Mouse (Mus musculus) intestine, postnatal 0 days (tissue): ENCODE data around the gene Fxyd3. TPM values are rescaled to one million over a fixed set of nuclear protein-coding genes. Genes with fewer than 3 reads are reported as not detected.

Experiments
- ATAC-seq: fragments of 200-750 bp; cut with Nextera tagmentation; 2 replicates; pipeline ENCODE4 v1.8.0; 2017; ENCODE audit warnings: mild to moderate bottlenecking, moderate TSS enrichment, moderate library complexity
- H3K27ac ChIP-seq: fragments of 300-500 bp; sonication (generic); 2 replicates; pipeline ENCODE4 v1.5.1; 2014; ENCODE audit warnings: mild to moderate bottlenecking, low read depth, low read length, moderate library complexity
- H3K27me3 ChIP-seq: fragments of 300-500 bp; sonication (generic); replicated peaks from 2 replicates; pipeline ENCODE4 v1.6.1; 2014; ENCODE audit warnings: low read length, mixed read lengths; ENCODE audit not compliant: control insufficient read depth, insufficient read depth
- H3K36me3 ChIP-seq: fragments of 300-500 bp; sonication (generic); 2 replicates; pipeline ENCODE4 v1.6.1; 2014; ENCODE audit warnings: mild to moderate bottlenecking, moderate library complexity; ENCODE audit not compliant: control insufficient read depth, insufficient read depth
- H3K4me1 ChIP-seq: fragments of 300-500 bp; sonication (generic); replicated peaks from 2 replicates; pipeline ENCODE4 v1.6.1; 2014; ENCODE audit warnings: antibody characterized with exemption, low read length, mixed read lengths; ENCODE audit not compliant: control insufficient read depth, insufficient read depth
- H3K4me2 ChIP-seq: fragments of 300-500 bp; sonication (generic); replicated peaks from 2 replicates; pipeline ENCODE4 v1.6.1; 2014; ENCODE audit warnings: low read depth, mild to moderate bottlenecking, moderate library complexity
- H3K4me3 ChIP-seq: fragments of 300-500 bp; sonication (generic); 2 replicates; pipeline ENCODE4 v1.5.1; 2014; ENCODE audit warnings: low read depth, low read length
- H3K9ac ChIP-seq: fragments of 300-500 bp; sonication (generic); 2 replicates; pipeline ENCODE4 v1.6.1; 2014; ENCODE audit warnings: mild to moderate bottlenecking, low read depth, low read length
- H3K9me3 ChIP-seq: fragments of 300-500 bp; sonication (generic); 2 replicates; pipeline ENCODE4 v1.6.1; 2016; ENCODE audit warnings: mixed run types; ENCODE audit not compliant: control insufficient read depth
- CTCF ChIP-seq: sonication (generic); IDR thresholded peaks from 2 replicates; pipeline ENCODE4 v1.5.1; 2016; ENCODE audit warnings: low read depth, mild to moderate bottlenecking, control low read depth, antibody characterized with exemption, moderate library complexity
- WGBS: fragments of 180-500 bp; shearing (Covaris S2); extraction: QIAGEN DNeasy Blood & Tissue Kit; methylation state at CpG from one replicate; pipeline ENCODE4 v1.1.7; 2014; 5-methylcytosine and 5-hydroxymethylcytosine counted together
- polyA plus RNA-seq: library from polyadenylated mRNA; unstranded; fragments of >200 nt; fragmentation: Nextera tagmentation; extraction: Ambion mirVana; gene quantifications from 2 replicates; pipeline ENCODE4 v1.2.1, GENCODE M21; 2015

The Fxyd3 gene
- polyA plus RNA-seq, 1 experiment from 2014 or later, result 48.0 TPM

DNA sequence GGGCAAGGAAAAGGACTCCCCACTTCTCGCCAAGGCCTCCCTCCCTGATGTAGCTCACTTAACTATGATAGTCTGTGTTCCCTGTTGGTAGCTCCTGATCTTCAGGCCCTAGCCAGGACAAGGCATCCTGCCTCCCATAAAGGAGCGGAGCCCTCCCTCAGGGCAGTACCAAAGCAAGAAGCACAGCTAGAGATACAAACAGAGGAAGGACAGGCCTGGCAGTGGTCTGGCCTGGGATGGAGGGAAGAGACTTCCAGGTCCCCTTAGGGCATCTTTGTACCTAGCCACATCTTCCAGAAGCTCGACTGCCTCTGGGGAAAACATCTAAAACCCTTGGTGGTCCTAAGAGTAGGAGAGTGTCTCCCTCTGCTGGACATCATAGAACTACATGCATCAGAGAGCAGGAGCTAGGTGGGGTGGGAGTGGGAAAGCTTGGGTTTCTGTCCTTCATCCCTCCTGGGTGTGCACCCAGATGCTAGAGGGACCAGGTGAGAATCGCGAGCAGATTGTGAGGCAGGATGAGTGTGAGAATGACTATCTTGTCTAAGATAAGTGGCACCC, 1.5 kb upstream of the Fxyd3 start:
- peak; percentile 91 for TF ChIP-seq CTCF
- no peak overlapping the region for H3K4me3 ChIP-seq
- ATAC-seq, result no peak
- 43% methylated on average over 5 of the region's 5 CpGs for WGBS
- no peaks in the 10 kb centered on the region for H3K4me1 ChIP-seq
- no peaks in the 10 kb centered on the region for H3K9me3 ChIP-seq
- no peak overlapping the region for H3K27ac ChIP-seq
- H3K27me3 ChIP-seq, result no peaks in the 10 kb centered on the region
- H3K9ac ChIP-seq, result no peak overlapping the region
- H3K4me2 ChIP-seq, result no peak overlapping the region
- H3K36me3 ChIP-seq, result no peaks in the 10 kb centered on the region

- no peak overlapping the region for H3K27ac ChIP-seq
- H3K4me1 ChIP-seq, result no peaks in the 10 kb centered on the region; the same call in 1 of the 2 replicates
- H3K9me3 ChIP-seq, result no peaks in the 10 kb centered on the region
- no peak overlapping the region for H3K4me3 ChIP-seq
- ATAC-seq, result no peak
- no peak overlapping the region for H3K4me2 ChIP-seq
- WGBS, result 61% methylated on average over 6 of the region's 6 CpGs
- H3K36me3 ChIP-seq, result no peaks in the 10 kb centered on the region
- H3K27me3 ChIP-seq, result no peaks in the 10 kb centered on the region
- TF ChIP-seq CTCF, result no peak
- H3K9ac ChIP-seq, result no peak overlapping the region
Observed at GRCm38 (mm10) chr7:31077470-31077869, 966 bp upstream of the Fxyd3 start.

DNA sequence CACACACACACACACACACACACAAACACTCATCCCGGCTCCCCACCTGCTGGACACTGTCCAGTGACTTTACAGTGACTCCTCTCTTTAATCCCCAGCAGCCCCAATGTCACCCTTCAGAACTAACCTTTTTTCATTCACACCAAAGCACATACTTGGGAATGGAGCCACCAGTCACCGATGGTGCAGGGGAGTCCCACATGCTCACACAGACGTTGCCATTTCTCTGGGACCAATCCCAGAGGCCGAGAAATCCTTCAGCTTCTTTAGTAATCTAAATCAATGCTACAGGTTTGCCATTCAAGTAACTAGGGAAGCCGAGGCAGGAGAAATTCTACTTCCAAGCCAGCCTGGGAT, 1.8 kb downstream of the Fxyd3 start:
- Histone ChIP-seq H3K4me1 (no peaks in the 10 kb centered on the region; the same call in 1 of the 2 replicates), H3K4me3 (no peak overlapping the region), H3K27me3 (no peaks in the 10 kb centered on the region), H3K4me2 (no peak overlapping the region), H3K9me3 (no peaks in the 10 kb centered on the region), H3K27ac (no peak overlapping the region), H3K36me3 (no peaks in the 10 kb centered on the region), H3K9ac (no peak overlapping the region)
- ATAC-seq, result no peak
- no peak for TF ChIP-seq CTCF
- WGBS, result 58% methylated on average over 5 of the region's 5 CpGs

- TF ChIP-seq CTCF, result no peak
- no peaks in the 10 kb centered on the region for H3K36me3 ChIP-seq
- H3K27ac ChIP-seq, result no peak overlapping the region
- H3K9me3 ChIP-seq, result no peaks in the 10 kb centered on the region
- no peak overlapping the region for H3K4me2 ChIP-seq
- no peaks in the 10 kb centered on the region; the same call in 1 of the 2 replicates for H3K4me1 ChIP-seq
- 49% methylated on average over 7 of the region's 7 CpGs for WGBS
- H3K9ac ChIP-seq, result no peak overlapping the region
- H3K4me3 ChIP-seq, result no peak overlapping the region
- no peaks in the 10 kb centered on the region for H3K27me3 ChIP-seq
- no peak for ATAC-seq
Observed at GRCm38 (mm10) chr7:31074061-31074712, 2.3 kb downstream of the Fxyd3 start.

DNA sequence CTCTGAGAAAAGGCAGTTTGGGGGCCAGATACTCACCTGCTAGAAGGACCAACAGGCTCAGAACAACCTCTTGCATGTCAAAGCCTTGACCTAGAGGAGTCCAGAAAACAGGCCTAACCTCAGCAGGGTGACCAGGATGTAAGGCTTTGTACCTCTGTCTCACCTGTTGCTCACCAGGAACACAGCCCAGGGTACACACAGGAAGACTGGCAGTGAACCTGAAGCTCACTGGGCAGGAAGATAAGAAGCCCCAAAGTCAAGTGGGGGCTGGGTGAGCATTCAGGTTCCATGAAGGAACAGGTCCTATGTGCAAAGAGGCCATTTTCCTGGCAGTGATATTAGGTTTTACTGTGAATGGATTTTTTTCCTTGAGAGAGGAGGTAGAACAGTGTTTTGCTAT, 3.0 kb downstream of the Fxyd3 start:
- H3K27ac ChIP-seq, result no peak overlapping the region
- no peak overlapping the region for H3K9ac ChIP-seq
- H3K9me3 ChIP-seq, result no peaks in the 10 kb centered on the region
- no peak for ATAC-seq
- H3K4me1 ChIP-seq, result no peaks in the 10 kb centered on the region; the same call in 1 of the 2 replicates
- no peaks in the 10 kb centered on the region for H3K27me3 ChIP-seq
- no peak overlapping the region for H3K4me2 ChIP-seq
- no peak overlapping the region for H3K4me3 ChIP-seq
- H3K36me3 ChIP-seq, result no peaks in the 10 kb centered on the region
- TF ChIP-seq CTCF, result no peak

- ATAC-seq, result 0 out of 2 replicates have a peak, but pooled peaks have one; percentile 14
- H3K4me1 ChIP-seq, result no peaks in the 10 kb centered on the region; the same call in 1 of the 2 replicates
- H3K9ac ChIP-seq, result no peak overlapping the region
- no peak overlapping the region for H3K4me3 ChIP-seq
- no peaks in the 10 kb centered on the region for H3K27me3 ChIP-seq
- WGBS, result 15% methylated on average over 9 of the region's 9 CpGs
- H3K4me2 ChIP-seq, result no peak overlapping the region
- TF ChIP-seq CTCF, result 0 out of 2 replicates have a peak, but pooled peaks have one; percentile 4
- H3K36me3 ChIP-seq, result no peaks in the 10 kb centered on the region
- H3K9me3 ChIP-seq, result no peaks in the 10 kb centered on the region
- no peak overlapping the region for H3K27ac ChIP-seq
Observed at GRCm38 (mm10) chr7:31072326-31072725, 4.2 kb downstream of the Fxyd3 start.
